Mouse (Mus musculus) heart, adult 2 months (tissue): ENCODE measurements at regions not wholly inside any gene's neighbourhood (a gene's known extent, or its start where the extent isn't known, plus 50 kb on each side); places are given as distances from the start of the nearest gene placed in this dataset.

Experiments
- CTCF ChIP-seq: fragments of 200-600 bp; IDR thresholded peaks from 2 replicates; pipeline ENCODE4 v1.8.1; 2022; ENCODE audit warnings: antibody characterized with exemption, mild to moderate bottlenecking, moderate library complexity
- EP300 ChIP-seq: fragments of 200-500 bp; IDR thresholded peaks from 2 replicates; pipeline ENCODE4 v1.6.1; 2011; ENCODE audit warnings: low read depth, low read length, control low read depth; ENCODE audit not compliant: insufficient read depth
- POLR2A ChIP-seq: fragments of 200-500 bp; IDR thresholded peaks from 2 replicates; pipeline ENCODE4 v1.6.1; 2011; ENCODE audit warnings: mild to moderate bottlenecking, low read depth, low read length, control low read depth; ENCODE audit not compliant: insufficient read depth

- TF ChIP-seq CTCF (no peak), POLR2A (no peak), EP300 (no peak)
Measured at GRCm38 (mm10) chr6:81608637-81609036, 314.8 kb upstream of the Gcfc2 start.
